Mouse (Mus musculus): ENCODE measurements at regions not wholly inside any gene's neighbourhood (a gene's known extent, or its start where the extent isn't known, plus 50 kb on each side); places are given as distances from the start of the nearest gene placed in this dataset.

GRCm38 (mm10) chr9:117959845-117960244 is 80.5 kb upstream of the Azi2 start:
- TF ChIP-seq CTCF (IDR thresholded peaks at IDR 0.05; ENCODE audit: low read depth) (no peak), EP300 (optimal IDR thresholded peaks at IDR 0.05) (no peak)

Data from stomach, postnatal 0 days (tissue).